Mouse (Mus musculus) adrenal gland, adult 2 months (tissue): ENCODE measurements at regions not wholly inside any gene's neighbourhood (a gene's known extent, or its start where the extent isn't known, plus 50 kb on each side); places are given as distances from the start of the nearest gene placed in this dataset.
A peak's percentile ranks its signal among the peaks of the same experiment; 100 is the strongest.

Source experiments
- DNase-seq: peaks from one replicate; pipeline ENCODE4 v3.0.0; 2021

DNA sequence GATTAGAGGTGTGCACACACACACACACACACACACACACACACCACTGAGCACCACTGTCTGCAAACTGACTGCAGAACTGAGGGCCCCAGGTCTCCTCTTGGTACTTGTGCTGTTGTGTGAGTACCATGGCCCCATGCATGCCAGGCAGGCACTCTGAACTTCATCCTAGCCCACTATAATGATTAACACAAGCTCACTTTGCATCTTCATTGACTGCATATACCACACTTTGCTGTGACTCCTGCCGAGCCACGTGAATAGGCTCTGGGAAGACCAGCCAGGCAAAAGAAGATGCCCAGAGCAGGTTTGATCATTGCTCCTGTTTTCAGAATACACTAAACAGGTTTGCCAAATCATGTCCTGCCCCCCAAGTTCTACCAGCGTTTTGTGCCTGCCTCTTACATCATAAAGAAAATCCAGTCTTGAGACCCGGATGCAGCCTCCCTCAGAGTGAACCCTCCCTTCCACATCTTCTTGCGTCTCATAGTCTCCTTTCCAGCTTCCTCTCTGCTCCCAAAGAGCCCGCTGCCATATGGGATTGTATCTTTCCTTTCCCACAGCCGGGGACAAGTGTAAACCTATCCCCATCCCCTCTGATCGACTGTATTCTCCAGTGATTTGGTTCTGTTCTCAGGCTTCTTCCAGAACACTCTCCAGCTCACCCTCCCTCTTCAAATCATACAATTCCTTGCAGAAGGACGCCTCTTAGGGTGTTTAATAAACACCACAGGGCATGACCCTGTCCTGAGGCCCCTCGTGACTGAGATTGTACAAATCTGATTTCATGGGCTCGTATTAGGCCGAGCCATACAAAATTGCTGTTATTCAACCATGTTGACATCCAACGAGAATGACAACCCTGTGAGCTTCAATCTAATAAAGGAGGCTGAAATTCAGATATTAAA is 215.6 kb upstream of the Jarid2 start:
- no peak for DNase-seq

DNA sequence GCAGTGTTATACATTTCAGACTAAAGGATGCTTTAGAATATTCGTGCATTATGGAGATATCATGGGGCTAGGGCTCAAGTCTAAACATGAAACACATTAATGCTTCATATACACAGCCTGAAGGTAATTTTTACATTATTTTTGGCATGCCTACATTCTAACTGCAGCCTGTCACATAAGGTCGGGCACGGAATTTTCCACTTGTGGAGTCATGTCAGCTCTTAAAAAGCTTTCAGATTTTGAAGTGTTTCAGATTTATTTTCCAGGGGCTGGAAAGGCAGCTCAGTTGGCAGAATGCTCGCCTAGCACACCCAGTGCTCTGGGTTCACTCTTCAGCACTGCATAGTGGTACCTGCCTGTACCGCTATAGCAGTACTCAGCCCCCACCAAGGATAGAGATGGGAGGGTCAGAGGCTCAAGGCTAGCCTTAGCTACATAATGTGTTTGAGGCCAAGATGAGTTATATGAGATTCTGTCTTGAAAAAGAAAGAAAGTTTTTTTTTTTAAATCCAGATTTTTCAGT is 214.6 kb upstream of the Jarid2 start:
- no peak for DNase-seq

DNA sequence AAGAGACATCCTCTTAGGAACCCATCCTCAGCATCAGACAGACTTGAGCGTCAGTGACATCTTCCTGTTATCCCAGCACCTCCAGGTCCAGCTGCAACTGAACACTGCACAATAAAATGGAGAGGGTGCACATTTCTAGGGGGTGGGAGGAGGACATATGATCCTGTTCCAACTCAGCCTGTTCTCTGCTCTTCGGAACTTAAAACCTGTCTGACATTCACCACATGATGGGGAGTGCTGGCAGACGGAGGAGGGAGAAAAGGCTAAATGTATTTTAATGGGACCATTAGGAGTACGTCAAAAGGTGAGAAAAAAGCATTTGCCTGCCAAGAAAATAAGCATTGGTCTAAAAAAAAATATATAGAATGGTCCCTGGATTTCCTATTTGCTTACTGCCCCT is 212.4 kb upstream of the Jarid2 start:
- no peak for DNase-seq

DNA sequence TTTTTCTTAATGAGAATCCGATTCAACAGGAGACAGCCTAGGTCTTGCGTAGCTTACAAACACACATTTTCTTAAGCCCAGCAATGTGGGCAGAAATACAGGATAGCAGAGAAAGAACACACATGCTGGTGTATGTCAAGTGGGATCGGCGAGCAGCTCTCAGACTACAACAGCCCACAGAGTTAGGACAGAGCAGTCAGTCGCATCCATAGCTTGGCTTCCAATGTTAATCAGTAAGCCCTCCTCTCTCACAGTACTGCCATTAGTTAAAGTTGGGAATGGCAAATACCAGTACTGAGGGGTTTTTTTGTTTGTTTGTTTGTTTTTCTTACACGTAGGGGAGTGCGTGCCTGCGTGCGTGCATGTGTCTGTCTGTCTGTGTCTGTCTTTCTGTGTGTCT is 212.0 kb upstream of the Jarid2 start:
- DNase-seq = no peak

DNA sequence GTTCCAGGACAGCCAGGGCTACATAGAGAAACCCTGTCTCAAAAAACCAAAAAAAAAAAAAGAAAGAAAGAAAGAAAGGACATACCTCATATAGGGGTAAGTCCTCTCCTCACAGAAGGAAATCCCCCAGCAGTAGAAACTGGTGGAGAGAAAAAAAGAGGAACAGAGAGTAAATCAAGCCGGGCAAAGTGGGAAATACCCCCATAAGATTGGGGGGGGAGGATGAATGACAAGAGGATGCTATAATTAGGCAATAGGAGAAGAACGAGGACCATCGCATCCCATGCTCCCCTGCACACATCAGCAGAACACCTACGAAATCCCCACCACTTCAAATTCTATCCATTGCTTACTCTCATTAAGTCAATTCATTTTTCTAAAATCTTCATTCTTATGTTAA is 211.1 kb upstream of the Jarid2 start:
- no peak for DNase-seq

DNA sequence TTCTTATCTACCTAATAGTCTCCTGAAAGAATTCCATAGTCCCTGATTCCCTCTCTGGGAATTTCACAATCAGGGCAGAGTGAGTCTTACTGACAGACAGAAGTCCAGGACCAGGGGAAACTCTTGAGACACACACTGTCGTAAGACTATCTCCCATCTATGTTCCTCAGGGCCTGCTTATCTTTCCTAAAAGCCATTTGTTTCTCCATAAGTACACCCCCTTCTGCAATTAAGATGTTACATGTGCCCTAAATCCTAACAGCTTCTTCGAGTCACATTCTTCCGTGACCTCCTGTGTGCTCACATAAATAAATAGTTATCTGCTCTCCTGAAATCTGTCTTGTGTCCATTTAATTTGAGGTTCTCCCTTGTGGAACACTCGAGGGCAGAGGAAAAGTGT is 205.8 kb upstream of the Jarid2 start:
- no peak for DNase-seq

DNA sequence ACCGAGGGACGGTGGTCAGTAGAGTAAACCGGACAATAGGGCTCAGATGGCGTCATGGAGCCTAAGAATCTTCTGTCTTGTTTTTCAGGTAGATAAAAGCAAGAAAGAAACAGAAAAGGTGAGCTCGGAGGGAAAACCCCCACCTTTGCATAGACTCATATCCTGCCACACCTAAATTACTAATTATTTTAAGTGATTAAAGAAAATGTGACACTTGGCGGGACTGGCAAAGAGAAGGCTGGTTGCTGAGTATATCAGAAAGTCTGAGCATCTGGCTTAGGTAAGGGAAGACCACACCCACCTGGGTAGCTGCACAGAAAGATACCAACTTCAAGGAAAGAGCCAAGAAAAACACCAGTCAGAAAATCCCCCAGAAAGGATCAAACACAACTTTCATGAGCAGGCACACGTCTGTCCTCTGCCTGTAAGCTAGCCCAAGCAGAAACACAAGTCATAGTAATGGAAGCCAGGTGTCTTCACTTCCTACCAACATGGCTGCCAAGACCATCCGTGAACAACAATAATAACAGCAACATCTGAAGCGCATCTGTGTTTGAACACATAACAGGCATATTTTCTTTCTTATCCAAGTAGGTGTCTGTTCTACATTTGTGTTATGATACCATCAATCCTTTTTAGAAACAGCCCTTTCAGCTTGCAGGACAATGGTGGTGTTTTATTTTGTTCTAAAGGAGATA is 198.3 kb upstream of the Jarid2 start:
- no peak for DNase-seq

DNA sequence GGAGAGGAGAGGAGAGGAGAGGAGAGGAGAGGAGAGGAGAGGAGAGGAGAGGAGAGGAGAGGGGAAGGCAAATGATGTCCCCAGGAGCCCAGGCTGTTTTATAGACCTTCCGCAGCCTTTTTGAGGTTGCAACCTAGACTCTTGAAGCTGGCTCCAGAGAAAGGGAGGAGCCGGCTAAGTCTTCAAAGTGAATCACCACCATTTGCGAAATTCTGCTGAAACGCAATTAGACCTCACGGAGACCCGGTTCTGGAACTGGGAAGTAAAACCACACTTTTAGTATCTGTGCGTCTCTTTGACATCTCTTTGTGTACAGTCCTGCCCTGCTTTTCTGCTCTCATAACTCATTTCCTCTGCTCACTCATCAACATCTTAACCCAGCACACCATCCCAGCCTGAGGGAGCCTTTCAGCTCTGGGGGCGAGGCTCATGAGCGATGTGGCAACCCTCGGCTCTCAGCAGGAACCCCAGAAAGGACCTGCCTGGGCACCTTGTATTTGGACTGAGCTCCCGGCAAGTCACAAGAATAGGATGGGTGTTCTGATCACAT is 196.6 kb upstream of the Jarid2 start:
- no peak for DNase-seq

DNA sequence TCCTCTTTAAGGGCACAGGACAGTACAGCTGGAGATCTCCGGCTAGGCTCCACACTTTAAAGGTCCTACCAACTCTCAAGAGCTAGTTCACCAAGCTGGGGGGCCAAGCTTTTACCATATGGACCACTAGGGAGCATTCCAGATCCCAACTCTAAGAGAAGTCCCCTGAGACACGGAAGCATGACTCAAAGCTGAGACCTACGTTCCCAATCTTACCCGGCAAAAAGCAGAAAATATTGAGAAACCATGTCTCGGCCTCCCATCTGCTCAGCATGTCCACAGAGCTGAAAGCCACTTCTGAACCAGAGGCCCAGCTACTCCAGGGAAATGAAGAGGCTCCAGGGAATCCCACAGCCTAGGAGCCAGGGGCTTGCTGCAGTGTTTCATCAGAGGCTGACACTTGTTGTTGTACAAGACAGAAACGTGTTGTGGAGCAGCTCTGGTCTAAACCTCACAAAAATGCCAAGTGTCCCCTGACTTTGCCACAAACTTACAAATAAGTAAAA is 194.6 kb upstream of the Jarid2 start:
- DNase-seq = no peak

DNA sequence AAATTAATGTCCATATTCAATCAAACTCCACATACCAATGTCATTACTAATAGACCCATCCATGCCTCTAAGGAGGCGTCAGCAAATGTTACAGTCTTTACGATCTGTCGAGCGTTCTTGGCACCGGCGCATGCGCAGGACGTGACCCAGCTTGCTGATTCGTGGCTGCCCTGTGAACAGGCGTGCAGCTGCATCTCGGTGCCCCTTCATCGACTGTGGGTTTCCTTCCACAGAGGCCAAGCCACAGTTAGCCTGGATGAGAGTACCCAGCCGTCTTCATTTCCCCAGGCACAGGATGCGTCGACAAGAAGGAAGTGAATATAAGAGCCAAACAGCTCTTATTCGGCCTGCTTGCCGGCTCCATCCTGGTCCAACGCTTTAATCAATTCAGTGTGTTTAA is 193.8 kb upstream of the Jarid2 start:
- DNase-seq = no peak

DNA sequence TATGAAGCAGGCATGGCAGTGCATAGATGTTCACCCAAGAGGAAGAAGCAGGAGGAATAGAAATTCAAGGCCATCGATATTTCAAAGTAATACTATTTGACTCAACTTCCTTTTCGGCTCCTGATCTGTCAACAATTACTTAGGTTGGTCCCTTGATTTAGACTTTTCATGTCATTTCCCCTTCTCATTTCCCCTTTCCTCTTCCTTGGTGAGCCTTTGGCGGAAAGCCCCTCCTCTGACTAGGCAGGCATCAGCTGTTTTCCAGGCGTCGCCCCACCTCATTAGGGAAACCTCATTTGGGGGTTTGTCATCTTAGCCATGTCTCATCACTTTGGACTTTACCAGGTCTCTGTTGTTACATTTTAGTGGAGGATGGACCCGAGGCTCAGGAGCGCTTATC is 191.0 kb upstream of the Jarid2 start:
- no peak for DNase-seq

DNA sequence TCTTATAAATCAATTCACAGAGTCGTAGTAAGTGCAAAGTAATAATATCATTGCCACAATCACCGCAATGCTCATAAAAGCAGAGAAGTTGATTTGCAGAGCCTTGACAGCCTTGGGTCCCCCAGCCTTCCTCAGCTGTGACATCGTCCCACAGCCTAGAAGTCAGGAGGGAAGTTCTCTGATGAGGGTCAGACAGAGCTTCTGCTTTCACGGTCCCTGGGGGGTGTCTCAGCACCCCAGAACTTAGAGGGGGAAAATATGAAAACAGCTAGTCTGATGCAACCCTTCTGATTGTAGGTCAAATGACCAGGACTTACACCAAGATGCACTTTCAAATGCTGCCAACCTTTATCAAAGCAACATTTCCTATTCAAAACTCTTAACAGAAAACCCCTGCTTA is 188.9 kb upstream of the Jarid2 start:
- DNase-seq = no peak

DNA sequence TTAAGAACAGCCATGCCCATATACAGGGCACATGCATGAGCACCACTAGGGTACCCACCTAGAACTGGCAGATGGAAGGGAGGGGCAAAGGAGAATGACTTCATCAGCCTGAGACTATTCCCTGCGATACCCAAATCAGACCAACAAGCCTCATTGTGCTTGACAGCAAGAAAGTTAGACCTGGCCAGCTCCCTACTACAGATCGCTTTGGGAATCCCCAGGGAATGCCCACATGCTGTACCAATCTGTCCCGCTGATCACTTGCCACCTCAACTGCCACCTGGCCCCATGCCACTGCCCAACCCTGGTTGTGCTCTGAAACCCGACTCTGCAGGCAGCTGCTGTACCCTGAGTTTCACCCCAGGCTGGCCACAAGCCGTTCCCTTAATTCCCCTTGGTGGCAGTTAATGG is 188.0 kb upstream of the Jarid2 start:
- peak; percentile 54 for DNase-seq

DNA sequence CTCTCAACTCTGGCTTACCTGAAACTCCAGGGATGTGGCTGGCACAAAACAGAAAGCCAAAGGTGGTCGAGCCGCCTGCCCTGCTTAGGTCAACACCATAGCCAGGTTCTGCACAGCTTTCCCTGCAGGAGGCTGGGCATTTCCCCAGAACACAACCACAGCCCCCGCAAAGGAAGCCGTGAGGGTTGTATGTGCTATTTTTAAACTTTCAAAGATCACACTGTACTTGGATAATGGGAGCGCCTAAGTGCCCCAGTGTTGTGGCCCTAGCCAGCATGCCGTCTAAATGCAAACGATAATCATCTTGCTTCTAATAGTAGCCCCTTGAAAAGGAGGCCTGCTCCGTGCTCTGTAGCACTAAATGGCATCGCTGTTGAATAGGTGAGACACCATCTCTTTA is 184.5 kb upstream of the Jarid2 start:
- no peak for DNase-seq

DNA sequence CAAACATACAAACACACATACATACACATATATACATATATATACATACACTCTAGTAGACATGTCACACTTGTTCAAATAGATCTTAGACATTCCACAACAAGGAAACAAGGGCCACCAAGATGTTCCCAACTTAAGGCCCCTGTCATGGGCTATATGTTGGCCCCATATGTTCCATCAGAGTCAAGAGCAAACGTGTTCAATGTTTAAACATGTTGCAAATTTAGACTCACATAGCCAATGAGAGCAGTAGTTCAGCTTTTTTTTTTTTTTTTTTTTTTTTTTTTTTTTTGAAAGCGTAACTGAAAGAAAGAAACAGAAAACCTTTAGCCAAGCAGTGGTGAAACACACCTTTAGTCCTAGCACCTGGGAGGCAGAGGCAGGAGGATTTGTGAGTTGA is 183.0 kb upstream of the Jarid2 start:
- no peak for DNase-seq

DNA sequence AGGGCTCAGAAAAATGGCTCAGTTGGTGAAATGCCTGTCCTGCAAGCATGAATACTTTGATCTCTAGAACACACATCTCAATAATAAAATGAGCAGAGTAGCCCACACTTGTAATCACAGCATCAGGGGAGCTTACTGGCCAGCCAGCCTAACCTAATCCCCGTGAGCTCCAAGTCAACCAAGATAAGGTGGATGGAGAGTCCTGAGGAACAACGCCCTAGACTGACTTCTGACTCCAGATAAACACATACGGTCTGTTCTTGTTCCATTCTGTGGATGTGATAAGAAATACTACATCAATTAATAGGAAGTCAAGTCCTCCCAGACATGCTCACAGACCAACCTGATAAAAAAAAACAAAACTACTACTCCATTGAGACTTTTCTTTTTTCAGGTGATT is 180.4 kb upstream of the Jarid2 start:
- DNase-seq = no peak

DNA sequence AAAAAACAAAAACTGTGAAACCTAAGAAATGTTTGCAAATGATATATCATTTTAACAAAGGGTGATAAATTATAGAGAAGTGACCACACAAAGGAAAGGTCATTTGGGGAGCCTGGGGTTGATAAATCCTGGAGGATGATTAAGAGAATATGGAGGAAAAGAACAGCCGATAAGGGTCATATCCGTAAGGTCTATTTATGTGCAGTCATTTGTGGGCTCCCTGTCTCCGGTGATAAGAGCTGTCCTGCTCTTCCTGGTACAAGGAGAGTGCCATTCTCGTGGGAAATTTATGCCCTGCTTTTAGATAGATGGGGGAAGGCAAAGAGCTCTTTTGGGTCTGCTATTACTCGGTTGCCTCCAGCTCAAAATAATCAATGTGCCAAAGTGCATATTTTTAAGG is 175.9 kb upstream of the Jarid2 start:
- no peak for DNase-seq

DNA sequence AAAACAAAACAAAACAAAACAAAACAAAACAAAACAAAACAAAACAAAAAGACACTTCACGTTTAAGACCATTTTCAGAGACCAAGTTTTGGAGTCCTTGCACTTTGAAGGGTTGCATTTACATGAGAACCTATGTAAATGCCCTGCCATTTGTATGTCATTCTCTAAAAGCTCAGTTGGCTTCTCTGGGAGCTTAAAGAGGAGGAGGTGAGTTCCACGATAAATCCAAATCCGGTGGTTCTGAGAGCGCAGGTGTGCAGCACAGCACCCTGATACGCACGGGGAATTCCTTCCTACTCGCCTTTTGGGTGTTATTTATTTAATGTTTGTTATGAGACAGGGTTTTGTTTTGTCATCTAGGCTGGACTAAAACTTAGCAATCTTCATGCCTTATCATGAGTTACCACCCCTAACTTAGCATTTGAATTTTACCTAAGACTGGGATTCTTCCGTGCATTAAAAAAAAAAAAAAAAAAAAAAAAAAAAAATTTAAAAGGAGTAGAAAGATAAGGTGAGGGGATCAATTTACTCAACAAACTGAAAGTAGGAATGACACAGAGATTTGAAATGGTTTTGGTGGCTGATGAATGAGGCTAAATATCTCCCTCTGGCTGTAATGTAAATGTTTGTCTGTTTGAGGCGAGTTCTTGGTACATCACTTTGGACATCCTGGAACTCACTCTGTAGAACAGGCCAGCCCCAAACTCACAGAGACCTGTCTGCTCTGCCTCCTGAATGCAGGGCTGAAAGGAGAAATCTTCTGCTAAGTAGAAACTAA is 174.4 kb upstream of the Jarid2 start:
- DNase-seq = no peak

DNA sequence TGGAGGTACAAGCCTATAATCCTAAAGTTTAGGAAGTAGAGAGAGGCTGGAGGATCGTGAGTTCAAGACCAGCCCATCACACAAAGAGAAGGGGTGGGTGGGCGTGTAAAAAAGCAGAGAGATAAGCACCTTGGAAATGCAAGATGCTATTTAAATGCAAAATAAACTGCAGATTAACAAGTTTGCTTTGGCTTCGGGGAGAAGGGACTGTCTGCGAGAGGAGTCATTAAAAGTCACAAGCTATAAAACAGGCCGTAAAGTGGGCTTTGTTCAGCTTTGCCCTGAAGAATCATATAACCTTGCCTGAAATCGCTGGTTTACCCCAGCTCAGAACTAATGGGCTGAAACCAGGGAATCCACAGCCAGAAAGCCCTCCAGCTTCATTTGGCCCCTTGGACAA is 173.3 kb upstream of the Jarid2 start:
- DNase-seq = no peak

DNA sequence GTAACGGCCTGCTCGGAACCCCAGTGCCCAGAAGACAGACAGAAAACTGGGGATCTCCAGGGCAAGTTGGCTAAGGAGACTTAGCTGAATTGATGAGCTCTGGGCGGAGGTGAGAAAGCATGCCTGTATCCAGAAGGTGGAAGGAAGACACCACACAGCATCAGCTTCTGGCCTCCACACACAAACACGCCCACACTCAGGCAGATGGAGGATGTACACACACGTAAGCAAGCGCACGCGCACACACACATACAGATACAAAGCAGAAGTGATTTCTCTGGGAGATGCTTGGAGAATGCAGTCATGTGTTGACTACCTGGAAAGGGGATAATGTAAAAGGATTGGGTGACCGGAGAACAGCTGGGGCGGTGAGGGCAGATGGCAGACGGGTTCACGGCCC is 171.2 kb upstream of the Jarid2 start:
- DNase-seq = no peak

DNA sequence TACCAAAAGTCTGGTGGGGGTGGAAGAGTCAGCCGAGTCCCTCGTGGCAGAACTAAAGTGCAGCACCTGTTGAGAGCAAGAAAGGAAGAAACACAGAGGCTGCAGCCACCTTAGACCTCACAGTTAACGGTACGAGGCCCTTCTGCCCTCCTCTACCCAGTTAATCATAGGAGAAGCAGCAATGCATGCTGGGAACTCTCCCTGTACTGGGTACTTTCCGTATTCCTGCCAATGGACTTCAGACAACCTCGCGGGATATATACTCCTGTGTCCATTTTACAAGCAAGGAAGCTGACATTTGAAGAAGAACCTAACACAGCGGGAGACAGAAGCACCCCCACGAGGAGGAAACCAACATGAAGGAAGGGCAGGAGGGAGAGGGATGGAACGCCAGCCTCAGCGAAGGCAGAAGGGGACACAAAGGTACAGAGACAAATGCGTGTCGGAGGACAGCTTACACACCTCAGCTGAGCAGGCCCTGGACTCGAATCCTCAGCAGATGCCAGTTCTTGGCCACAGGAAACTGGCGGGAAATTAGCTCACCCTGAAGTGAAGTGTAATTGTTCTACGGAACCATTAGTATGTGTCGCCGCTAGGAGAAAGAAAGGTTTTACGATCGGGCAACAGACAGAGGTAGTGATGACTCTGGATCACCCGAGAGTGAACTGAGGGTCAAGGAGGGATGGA is 170.6 kb upstream of the Jarid2 start:
- no peak for DNase-seq

DNA sequence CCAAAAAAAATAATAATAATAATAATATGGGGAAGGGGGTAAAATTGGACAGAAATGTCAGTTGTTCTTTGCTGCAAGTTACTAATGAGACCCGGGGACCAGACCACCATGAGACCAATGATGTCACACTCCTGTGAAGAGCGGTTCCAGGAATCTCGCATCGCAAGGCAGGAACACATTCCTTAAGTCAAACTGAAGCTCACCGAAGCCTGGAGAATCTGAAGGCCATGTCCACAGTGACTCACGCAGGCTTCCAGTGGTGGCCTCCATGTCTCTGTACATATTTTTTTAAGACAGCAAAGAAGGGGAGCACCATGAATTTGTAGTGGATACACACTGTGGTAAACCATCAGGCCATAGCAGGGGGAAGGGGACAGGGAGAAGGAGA is 170.1 kb upstream of the Jarid2 start:
- DNase-seq = no peak
